Mouse (Mus musculus): ENCODE measurements at regions not wholly inside any gene's neighbourhood (a gene's known extent, or its start where the extent isn't known, plus 50 kb on each side); places are given as distances from the start of the nearest gene placed in this dataset.

DNA sequence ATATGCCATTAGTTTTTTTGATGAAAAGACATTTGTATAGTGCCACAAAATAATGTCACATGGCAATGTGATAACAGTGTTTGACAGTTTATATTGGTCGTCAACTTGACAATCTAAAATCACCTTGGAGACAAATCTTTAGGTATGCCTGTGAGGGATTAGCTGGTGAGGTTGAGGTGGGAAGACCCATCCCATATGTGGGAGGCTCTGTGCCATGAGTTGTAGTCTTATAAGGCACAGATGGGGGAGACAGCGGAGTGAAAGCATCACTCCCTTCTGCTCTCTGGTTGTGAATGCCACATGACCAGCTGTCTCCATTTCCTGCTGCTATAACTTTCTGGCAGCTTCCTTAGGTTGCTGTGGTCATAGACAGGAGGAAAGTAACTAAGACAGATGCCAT lies 242.4 kb upstream of the Ccdc54 start:
- TF ChIP-seq POLR2A (IDR thresholded peaks at IDR 0.05; ENCODE audit: control insufficient read depth, extremely low read depth, insufficient read depth, low read length, poor library complexity) (no peak), CTCF (IDR thresholded peaks at IDR 0.05; ENCODE audit: borderline replicate concordance, control insufficient read depth, extremely low read depth, insufficient read depth, low read length, poor library complexity) (no peak)
